In the genomic region with DNA sequence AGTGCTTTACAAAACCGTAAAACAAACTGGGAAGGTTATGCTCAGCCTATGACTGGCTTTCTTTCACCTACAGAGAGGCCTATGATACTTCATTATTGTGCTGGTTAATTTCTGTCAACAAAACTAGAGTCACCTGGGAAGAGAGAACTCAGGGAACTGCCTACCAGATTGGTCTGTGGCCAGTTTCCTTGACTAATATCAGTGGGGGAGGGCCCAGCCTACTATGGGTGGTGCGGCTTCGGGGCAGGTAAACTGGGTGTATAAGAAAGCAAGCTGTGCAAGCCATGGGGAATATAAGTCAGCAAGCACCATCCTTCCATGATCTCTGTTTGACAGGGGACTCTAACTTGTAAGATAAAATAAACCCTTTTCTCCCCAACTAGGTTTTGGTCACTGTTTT, we compare ENCODE assay signal across 15 mouse cellular contexts.
"Had no signal": no experiment of that assay in that cellular context is flagged by ENCODE, and none has a peak within 500 bp of the region (broad histone marks: within the 10 kb centered on the region; RNA-seq: fewer than 3 reads in every experiment).

No protein-coding gene starts in this region.

- ATAC-seq: intestine, postnatal 0 days; liver, postnatal 0 days; lung, postnatal 0 days; midbrain, embryonic 13.5 days had no signal

- H3K9ac ChIP-seq: hindbrain, embryonic 15.5 days; kidney, embryonic 15.5 days; limb, embryonic 12.5 days; liver, embryonic 13.5 days; liver, postnatal 0 days; midbrain, embryonic 13.5 days; stomach, embryonic 15.5 days had no signal

- H3K4me1 ChIP-seq: hindbrain, embryonic 15.5 days; liver, embryonic 13.5 days; midbrain, embryonic 13.5 days; stomach, embryonic 15.5 days had no signal

- H3K4me3 ChIP-seq: hindbrain, embryonic 15.5 days; kidney, embryonic 15.5 days; limb, embryonic 12.5 days; liver, embryonic 13.5 days; midbrain, embryonic 13.5 days; stomach, embryonic 15.5 days had no signal

- H3K36me3 ChIP-seq: hindbrain, embryonic 15.5 days; liver, embryonic 13.5 days; midbrain, embryonic 13.5 days; stomach, embryonic 15.5 days had no signal

- DNase-seq: kidney, postnatal 4 days; layer of hippocampus, adult 9-11 months; layer of hippocampus, postnatal 36 days; liver; liver, embryonic 13.5 days; liver, postnatal 0 days; right cerebral cortex, postnatal 14 days; thymus, postnatal 4 days had no signal

- H3K27ac ChIP-seq: hindbrain, embryonic 15.5 days; kidney, embryonic 15.5 days; limb, embryonic 12.5 days; liver, embryonic 13.5 days; midbrain, embryonic 13.5 days; stomach, embryonic 15.5 days had no signal

- H3K9me3 ChIP-seq: hindbrain, embryonic 15.5 days; kidney, embryonic 15.5 days; limb, embryonic 12.5 days; liver, embryonic 13.5 days; midbrain, embryonic 13.5 days; stomach, embryonic 15.5 days had no signal

- H3K27me3 ChIP-seq: hindbrain, embryonic 15.5 days; kidney, embryonic 15.5 days; limb, embryonic 12.5 days; liver, embryonic 13.5 days; midbrain, embryonic 13.5 days; stomach, embryonic 15.5 days had no signal

- H3K4me2 ChIP-seq: hindbrain, embryonic 15.5 days; kidney, embryonic 15.5 days; limb, embryonic 12.5 days; liver, embryonic 13.5 days; midbrain, embryonic 13.5 days; stomach, embryonic 15.5 days had no signal
